Mouse (Mus musculus) CH12.LX (cell line): Measurements from ENCODE around the gene Tigd3. TPM values are rescaled to one million over a fixed set of nuclear protein-coding genes. Genes with fewer than 3 reads are reported as not detected.

Experiments used
- DNase-seq: peaks from one replicate; pipeline ENCODE4 v3.0.0-alpha.2; 2013; ENCODE audit errors: extremely low read depth
- H3K27ac ChIP-seq: 2 replicates; pipeline ENCODE4 v1.5.1; 2012; ENCODE audit warnings: low read depth, mild to moderate bottlenecking, control low read depth, moderate library complexity; ENCODE audit not compliant: insufficient read depth
- H3K27me3 ChIP-seq: replicated peaks from 2 replicates; pipeline ENCODE3; 2012; ENCODE audit warnings: inconsistent platforms
- H3K36me3 ChIP-seq, 2 experiments: replicated peaks in 1 of 2; 2 replicates each; pipeline versions ENCODE3 to v1.6.1; 2012; ENCODE audit warnings: inconsistent platforms in 1 of 2, low read length in 1 of 2, mild to moderate bottlenecking in 1 of 2, mixed read lengths in 1 of 2, moderate library complexity in 1 of 2; ENCODE audit not compliant: control insufficient read depth in 1 of 2, insufficient read depth in 1 of 2
- H3K4me1 ChIP-seq, 2 experiments: 2 replicates each; pipeline ENCODE4 v1.6.1; 2012; ENCODE audit warnings: inconsistent platforms in 1 of 2, moderate library complexity in 1 of 2; ENCODE audit not compliant: insufficient read depth in 2 of 2, control insufficient read depth in 1 of 2
- H3K4me2 ChIP-seq: 2 replicates; pipeline ENCODE4 v1.6.1; 2012; ENCODE audit warnings: low read depth, mild to moderate bottlenecking, control low read depth; ENCODE audit not compliant: poor library complexity, insufficient read depth, severe bottlenecking
- H3K4me3 ChIP-seq, 3 experiments: fragments of 150-350 bp in 1 of 3; sonication (generic) in 1 of 3; replicated peaks in 1 of 3; 2 replicates each; pipeline versions ENCODE3 to v1.5.1; 2011 to 2012; ENCODE audit warnings: low read depth in 2 of 3, low read length in 2 of 3, mild to moderate bottlenecking in 2 of 3, moderate library complexity in 2 of 3, control low read depth in 1 of 3, improper control_type of control experiment in 1 of 3, inconsistent platforms in 1 of 3, mixed read lengths in 1 of 3; ENCODE audit not compliant: poor library complexity in 1 of 3
- H3K79me2 ChIP-seq: replicated peaks from 2 replicates; pipeline ENCODE4 v1.6.1; 2012; ENCODE audit warnings: mild to moderate bottlenecking, moderate library complexity; ENCODE audit not compliant: control insufficient read depth, poor library complexity, insufficient read depth, severe bottlenecking; ENCODE audit errors: extremely low read depth
- H3K9ac ChIP-seq: 2 replicates; pipeline ENCODE4 v1.6.1; 2012; ENCODE audit warnings: low read depth, mild to moderate bottlenecking, control low read depth, moderate library complexity; ENCODE audit not compliant: insufficient read depth
- H3K9me3 ChIP-seq: replicated peaks from 2 replicates; pipeline ENCODE3; 2012; ENCODE audit warnings: low read length, inconsistent platforms, mixed read lengths
- BHLHE40 ChIP-seq: IDR thresholded peaks from 2 replicates; pipeline ENCODE4 v1.6.1; 2011; ENCODE audit warnings: mild to moderate bottlenecking, low read depth, low read length, improper control_type of control experiment
- CHD1 ChIP-seq: IDR thresholded peaks from 2 replicates; pipeline ENCODE4 v1.6.1; 2012; ENCODE audit warnings: low read depth, low read length, improper control_type of control experiment, inconsistent platforms
- CHD2 ChIP-seq: IDR thresholded peaks from 2 replicates; pipeline ENCODE4 v1.6.1; 2011; ENCODE audit warnings: low read length, improper control_type of control experiment
- CTCF ChIP-seq, 2 experiments: IDR thresholded peaks in 1 of 2; conservative IDR thresholded peaks in 1 of 2; 2 replicates each; pipeline ENCODE4 v1.5.1; 2011 to 2012; ENCODE audit warnings: low read depth in 2 of 2, low read length in 2 of 2, improper control_type of control experiment in 1 of 2, inconsistent platforms in 1 of 2, mild to moderate bottlenecking in 1 of 2, moderate library complexity in 1 of 2
- E2F4 ChIP-seq: IDR thresholded peaks from 2 replicates; pipeline ENCODE4 v1.6.1; 2011; ENCODE audit warnings: low read depth, low read length, improper control_type of control experiment; ENCODE audit not compliant: insufficient replicate concordance
- EP300 ChIP-seq: IDR thresholded peaks from 2 replicates; pipeline ENCODE4 v1.6.1; 2011; ENCODE audit warnings: low read length, improper control_type of control experiment
- KAT2A ChIP-seq: IDR thresholded peaks from 2 replicates; pipeline ENCODE4 v1.6.1; 2012; ENCODE audit warnings: low read length, improper control_type of control experiment, inconsistent platforms; ENCODE audit not compliant: insufficient replicate concordance
- MEF2A ChIP-seq: IDR thresholded peaks from 2 replicates; pipeline ENCODE4 v1.6.1; 2014; ENCODE audit warnings: low read depth, mild to moderate bottlenecking, inconsistent platforms, low read length, improper control_type of control experiment, borderline replicate concordance
- RAD21 ChIP-seq: IDR thresholded peaks from 2 replicates; pipeline ENCODE4 v1.6.1; 2011; ENCODE audit warnings: low read depth, mild to moderate bottlenecking, low read length, improper control_type of control experiment, moderate library complexity
- RCOR1 ChIP-seq: conservative IDR thresholded peaks from 2 replicates; pipeline ENCODE4 v1.6.1; 2012; ENCODE audit warnings: low read depth, mild to moderate bottlenecking, inconsistent platforms, low read length, improper control_type of control experiment
- TBP ChIP-seq: conservative IDR thresholded peaks from 2 replicates; pipeline ENCODE4 v1.6.1; 2011; ENCODE audit warnings: low read depth, low read length, improper control_type of control experiment
- USF1 ChIP-seq: IDR thresholded peaks from 2 replicates; pipeline ENCODE4 v1.6.1; 2014; ENCODE audit warnings: low read depth, mild to moderate bottlenecking, inconsistent platforms, low read length, improper control_type of control experiment
- ZC3H11A ChIP-seq: IDR thresholded peaks from 2 replicates; pipeline ENCODE4 v1.6.1; 2012; ENCODE audit warnings: low read depth, mild to moderate bottlenecking, inconsistent platforms, low read length, improper control_type of control experiment
- dilution Hi-C: fragments of 300-500 bp; cut with MboI; formaldehyde crosslinking; loops from 2 replicates; pipeline ENCODE4 v1.14.3; 2020; ENCODE audit warnings: low sequenced_read_pairs; ENCODE audit not compliant: extremely low pct_unique_long_range_greater_than_20kb, extremely low pct_ligation_motif_present
- in situ Hi-C: fragments of 300-500 bp; cut with MboI; formaldehyde crosslinking; loops from 3 replicates; pipeline ENCODE4 v1.14.3; 2019; ENCODE audit warnings: low sequenced_read_pairs, low pct_ligation_motif_present, low pct_unique_long_range_greater_than_20kb, mixed read lengths
- polyA plus RNA-seq: library from polyadenylated mRNA; unstranded; fragments of >175 nt; gene quantifications from 2 replicates; pipeline ENCODE4 v1.2.1, GENCODE M21; 2012; ENCODE audit warnings: low read depth; ENCODE audit not compliant: insufficient read length
- total RNA-seq, 2 experiments: library from RNA; depleted of rRNA; stranded (reverse); fragments of 300-350 nt in 1 of 2; fragments of >200 nt in 1 of 2; gene quantifications; 2 replicates each; pipeline ENCODE4 v1.2.3; 2012 to 2014

Tigd3 gene
- total and polyA plus RNA-seq, 3 experiments = 0.67 to 1.6 (median 1.4) TPM

DNA sequence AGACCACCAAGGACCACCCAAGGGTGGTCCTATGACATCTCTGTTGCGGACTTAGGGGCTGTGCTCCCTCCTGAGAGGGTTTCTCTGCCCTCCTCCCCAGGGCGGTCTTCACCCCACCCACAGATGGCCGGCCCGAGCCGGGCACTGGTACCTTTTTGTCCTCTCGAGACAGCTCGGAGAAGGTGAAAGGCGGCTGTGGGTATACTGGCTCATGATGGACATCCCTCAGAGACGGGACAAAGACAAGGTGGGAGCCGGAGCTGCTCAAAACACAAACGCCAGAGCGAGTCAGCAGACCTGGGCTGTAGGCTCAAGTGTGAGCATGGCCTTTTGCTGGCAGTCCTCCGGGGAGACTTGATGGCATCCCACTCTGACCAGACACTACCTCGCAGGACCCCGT is 49.5 kb upstream of the Tigd3 start:
- dilution Hi-C loops (no loop called here), in situ Hi-C loops (no loop called here)
- H3K9ac ChIP-seq = no peak overlapping the region
- H3K27me3 ChIP-seq = no peaks in the 10 kb centered on the region
- no peak for DNase-seq
- H3K9me3 ChIP-seq = no peaks in the 10 kb centered on the region
- H3K79me2 ChIP-seq = no peaks in the 10 kb centered on the region
- H3K4me2 ChIP-seq = no peak overlapping the region
- H3K27ac ChIP-seq = no peak overlapping the region
- no peak overlapping the region for H3K4me3 ChIP-seq
- peaks cover 74 to 93% of the 10 kb centered on the region in 2 experiments for H3K36me3 ChIP-seq
- peaks cover 0 to 12% of the 10 kb centered on the region in 2 experiments; a peak in 2 of 4 replicates for H3K4me1 ChIP-seq
- TF ChIP-seq TBP (no peak), RAD21 (no peak), USF1 (no peak), E2F4 (no peak)

DNA sequence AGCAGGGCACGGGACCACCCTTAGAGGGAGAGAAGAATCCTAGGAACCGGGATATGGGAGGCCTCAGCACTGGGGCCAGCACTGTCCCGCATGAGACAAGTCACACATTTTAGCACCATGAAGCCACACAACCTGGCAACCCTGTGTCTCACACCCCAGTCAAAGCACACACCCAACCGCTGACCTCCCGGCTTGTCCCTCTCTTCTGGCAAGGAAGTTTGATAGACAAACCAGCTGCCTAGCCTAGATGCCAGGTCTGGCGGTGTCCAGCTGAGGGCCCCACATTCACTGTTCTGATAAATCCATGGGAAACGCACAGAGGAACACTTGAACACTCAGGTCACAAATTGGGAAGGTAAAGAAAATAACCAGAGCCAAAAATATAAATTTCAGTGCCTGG is 48.6 kb upstream of the Tigd3 start:
- Histone ChIP-seq H3K27me3 (no peaks in the 10 kb centered on the region), H3K79me2 (no peaks in the 10 kb centered on the region), H3K9me3 (no peaks in the 10 kb centered on the region), H3K9ac (no peak overlapping the region), H3K27ac (no peak overlapping the region), H3K36me3 (peaks cover 67 to 93% of the 10 kb centered on the region in 2 experiments), H3K4me1 (peaks cover 0 to 12% of the 10 kb centered on the region in 2 experiments; a peak in 2 of 4 replicates), H3K4me2 (no peak overlapping the region), H3K4me3 (no peak overlapping the region)
- dilution Hi-C loops (no loop called here), in situ Hi-C loops (no loop called here)
- TF ChIP-seq CHD1 (no peak), CTCF (conservative IDR thresholded peaks at IDR 0.05 in 1 of 2, IDR thresholded peaks at IDR 0.05 in 1 of 2; ENCODE audit: low read depth in 2 of 2, low read length in 2 of 2) (no peak)
- no peak for DNase-seq

GRCm38 (mm10) chr19:5940656-5941055 is 46.7 kb upstream of the Tigd3 start:
- Histone ChIP-seq H3K4me1 (no peaks in the 10 kb centered on the region), H3K9me3 (no peaks in the 10 kb centered on the region), H3K27me3 (no peaks in the 10 kb centered on the region), H3K36me3 (peaks cover 62 to 83% of the 10 kb centered on the region in 2 experiments), H3K27ac (no peak overlapping the region), H3K79me2 (no peaks in the 10 kb centered on the region), H3K4me3 (no peak overlapping the region), H3K9ac (no peak overlapping the region), H3K4me2 (no peak overlapping the region)
- dilution Hi-C loops = no loop called here
- TF ChIP-seq EP300 = no peak
- in situ Hi-C loops = no loop called here
- DNase-seq = no peak

DNA sequence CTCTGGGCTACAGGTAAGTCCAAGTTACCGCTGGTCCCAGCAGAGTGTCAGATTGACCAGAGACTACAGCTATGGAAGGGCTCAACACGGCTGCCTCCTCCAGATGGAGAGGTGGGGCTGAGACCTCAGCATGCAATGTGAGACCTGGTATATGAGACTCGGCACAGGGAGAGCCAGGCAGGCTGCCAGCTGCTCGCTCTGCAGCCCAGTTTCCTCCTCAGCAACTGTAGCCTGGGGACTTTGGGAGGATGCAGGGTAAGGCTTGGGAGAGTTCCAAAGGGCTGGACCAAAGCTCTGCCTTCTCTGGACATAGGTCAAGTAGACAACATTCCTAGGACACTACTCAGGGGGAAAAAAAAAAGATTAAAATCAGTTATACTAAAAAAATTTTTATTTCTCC is 46.2 kb upstream of the Tigd3 start:
- no peaks in the 10 kb centered on the region for H3K9me3 ChIP-seq
- in situ Hi-C loops = no loop called here
- no peak for TF ChIP-seq CHD2
- TF ChIP-seq TBP = no peak
- TF ChIP-seq RCOR1 = no peak
- no peak for TF ChIP-seq ZC3H11A
- no peak for TF ChIP-seq BHLHE40
- TF ChIP-seq RAD21 = no peak
- TF ChIP-seq KAT2A = no peak
- no peak for TF ChIP-seq USF1
- TF ChIP-seq MEF2A = no peak
- TF ChIP-seq, all 38 proteins: peak for 0
- H3K9ac ChIP-seq = no peak overlapping the region
- no peak overlapping the region for H3K27ac ChIP-seq
- DNase-seq = no peak
- H3K4me3 ChIP-seq = no peak overlapping the region
- no peaks in the 10 kb centered on the region for H3K4me1 ChIP-seq
- peaks cover 58 to 78% of the 10 kb centered on the region in 2 experiments for H3K36me3 ChIP-seq
- dilution Hi-C loops = no loop called here
- no peak overlapping the region for H3K4me2 ChIP-seq
- H3K27me3 ChIP-seq = no peaks in the 10 kb centered on the region
- no peaks in the 10 kb centered on the region for H3K79me2 ChIP-seq
